Mouse (Mus musculus) liver, adult 2 months (tissue): ENCODE data around the gene 4930404N11Rik. TPM values are rescaled to one million over a fixed set of nuclear protein-coding genes. Genes with fewer than 3 reads are reported as not detected.

Experiments
- DNase-seq: peaks from one replicate; pipeline ENCODE4 v3.0.0-alpha.2; 2011; ENCODE audit warnings: low read depth, low spot score; ENCODE audit errors: extremely low read depth
- H3K27ac ChIP-seq: fragments of 200-500 bp; replicated peaks from 2 replicates; pipeline ENCODE4 v1.5.1; 2012; ENCODE audit warnings: low read depth, mild to moderate bottlenecking, control low read depth, inconsistent platforms, low read length; ENCODE audit not compliant: insufficient read depth
- H3K27me3 ChIP-seq: fragments of 200-500 bp; 2 replicates; pipeline ENCODE4 v1.6.1; 2012; ENCODE audit warnings: mild to moderate bottlenecking, moderate library complexity, low read length, inconsistent platforms; ENCODE audit not compliant: control insufficient read depth, insufficient read depth
- H3K36me3 ChIP-seq: fragments of 200-500 bp; 2 replicates; pipeline ENCODE4 v1.6.1; 2012; ENCODE audit warnings: low read length, inconsistent platforms; ENCODE audit not compliant: control insufficient read depth, insufficient read depth
- H3K4me1 ChIP-seq: fragments of 200-500 bp; 2 replicates; pipeline ENCODE4 v1.6.1; 2011; ENCODE audit warnings: low read length; ENCODE audit not compliant: control insufficient read depth, insufficient read depth
- H3K4me3 ChIP-seq: fragments of 200-500 bp; 2 replicates; pipeline ENCODE4 v1.5.1; 2011; ENCODE audit warnings: low read depth, mild to moderate bottlenecking, control low read depth, low read length, moderate library complexity; ENCODE audit not compliant: insufficient read depth
- H3K79me2 ChIP-seq: fragments of 200-500 bp; 2 replicates; pipeline ENCODE4 v1.6.1; 2012; ENCODE audit warnings: inconsistent platforms, mild to moderate bottlenecking, low read length, moderate library complexity; ENCODE audit not compliant: control insufficient read depth, insufficient read depth
- H3K9ac ChIP-seq: fragments of 200-500 bp; 2 replicates; pipeline ENCODE4 v1.6.1; 2012; ENCODE audit warnings: low read depth, mild to moderate bottlenecking, control low read depth, inconsistent platforms, low read length
- CTCF ChIP-seq: fragments of 200-500 bp; IDR thresholded peaks from 2 replicates; pipeline ENCODE4 v1.5.1; 2011; ENCODE audit warnings: low read depth, low read length, control low read depth
- POLR2A ChIP-seq: fragments of 200-500 bp; IDR thresholded peaks from 2 replicates; pipeline ENCODE4 v1.6.1; 2011; ENCODE audit warnings: low read length, control low read depth; ENCODE audit not compliant: insufficient read depth; ENCODE audit errors: extremely low read depth
- WGBS: fragments of 180-500 bp; shearing (Covaris S2); methylation state at CpG from one replicate; pipeline ENCODE4 v1.1.7; 2018; 5-methylcytosine and 5-hydroxymethylcytosine counted together
- polyA plus RNA-seq: library from polyadenylated mRNA; depleted of rRNA; stranded (reverse); fragments of >200 nt; gene quantifications from 2 replicates; pipeline ENCODE4 v1.2.3, GENCODE M21; 2012
- total RNA-seq: library from RNA; depleted of rRNA; stranded (reverse); fragments of >200 nt; gene quantifications from 2 replicates; pipeline ENCODE4 v1.2.3, GENCODE M21; 2014

Gene 4930404N11Rik
- total and polyA plus RNA-seq, 2 experiments: 0.12 TPM; not detected in 1

GRCm38 (mm10) chr10:81399798-81400308 is 34.2 kb upstream of the 4930404N11Rik start:
- H3K36me3 ChIP-seq: peaks cover 15% of the 10 kb centered on the region; the same call in 1 of the 2 replicates
- no peak for DNase-seq
- WGBS: 92% methylated on average over 18 of the region's 18 CpGs
- TF ChIP-seq CTCF: no peak
- no peak for TF ChIP-seq POLR2A
- H3K4me3 ChIP-seq: no peak overlapping the region
- H3K27ac ChIP-seq: no peak overlapping the region
- no peaks in the 10 kb centered on the region for H3K27me3 ChIP-seq
- H3K4me1 ChIP-seq: peaks cover 3% of the 10 kb centered on the region; the same call in 1 of the 2 replicates
- H3K9ac ChIP-seq: no peak overlapping the region
- H3K79me2 ChIP-seq: 0 out of 2 replicates have a peak, but pooled peaks cover 3% of the 10 kb centered on the region

GRCm38 (mm10) chr10:81399296-81399695 is 33.7 kb upstream of the 4930404N11Rik start:
- no peak overlapping the region for H3K27ac ChIP-seq
- H3K9ac ChIP-seq: no peak overlapping the region
- H3K4me1 ChIP-seq: peaks cover 3% of the 10 kb centered on the region; the same call in 1 of the 2 replicates
- TF ChIP-seq CTCF (no peak), POLR2A (no peak)
- H3K79me2 ChIP-seq: 0 out of 2 replicates have a peak, but pooled peaks cover 3% of the 10 kb centered on the region
- H3K27me3 ChIP-seq: no peaks in the 10 kb centered on the region
- DNase-seq: no peak
- 89% methylated on average over 5 of the region's 5 CpGs for WGBS
- H3K4me3 ChIP-seq: no peak overlapping the region
- H3K36me3 ChIP-seq: peaks cover 12% of the 10 kb centered on the region; the same call in 1 of the 2 replicates

- H3K27me3 ChIP-seq: no peaks in the 10 kb centered on the region
- 93% methylated on average over 5 of the region's 5 CpGs for WGBS
- H3K4me1 ChIP-seq: peaks cover 3% of the 10 kb centered on the region
- 0 out of 2 replicates have a peak, but pooled peaks cover 3% of the 10 kb centered on the region for H3K79me2 ChIP-seq
- no peak overlapping the region for H3K4me3 ChIP-seq
- no peak overlapping the region for H3K9ac ChIP-seq
- TF ChIP-seq CTCF (no peak), POLR2A (no peak)
- H3K36me3 ChIP-seq: peaks cover 11% of the 10 kb centered on the region; the same call in 1 of the 2 replicates
- DNase-seq: no peak
- H3K27ac ChIP-seq: no peak overlapping the region
These were observed 31.1 kb upstream of the 4930404N11Rik start for GRCm38 (mm10) chr10:81396749-81397148.

- DNase-seq: no peak
- TF ChIP-seq POLR2A (no peak), CTCF (no peak)
- Histone ChIP-seq H3K27me3 (no peaks in the 10 kb centered on the region), H3K9ac (no peak overlapping the region), H3K79me2 (0 out of 2 replicates have a peak, but pooled peaks cover 3% of the 10 kb centered on the region), H3K27ac (no peak overlapping the region), H3K4me3 (no peak overlapping the region), H3K36me3 (peaks cover 10% of the 10 kb centered on the region; the same call in 1 of the 2 replicates), H3K4me1 (peaks cover 3% of the 10 kb centered on the region)
- 93% methylated on average over 4 of the region's 4 CpGs for WGBS
These were observed 30.2 kb upstream of the 4930404N11Rik start for GRCm38 (mm10) chr10:81395865-81396264.

GRCm38 (mm10) chr10:81395127-81395526 is 29.5 kb upstream of the 4930404N11Rik start:
- TF ChIP-seq POLR2A: no peak
- TF ChIP-seq CTCF: peak; percentile 91
- Histone ChIP-seq H3K79me2 (no peaks in the 10 kb centered on the region), H3K4me1 (peaks cover 3% of the 10 kb centered on the region), H3K36me3 (peaks cover 5% of the 10 kb centered on the region; the same call in 1 of the 2 replicates), H3K27me3 (no peaks in the 10 kb centered on the region), H3K4me3 (no peak overlapping the region), H3K27ac (no peak overlapping the region), H3K9ac (no peak overlapping the region)
- DNase-seq: no peak
- WGBS: 14% methylated on average over 5 of the region's 5 CpGs

- Histone ChIP-seq H3K27ac (no peak overlapping the region), H3K4me3 (no peak overlapping the region), H3K79me2 (no peaks in the 10 kb centered on the region), H3K36me3 (no peaks in the 10 kb centered on the region; the same call in 1 of the 2 replicates), H3K4me1 (peaks cover 6% of the 10 kb centered on the region), H3K9ac (0 out of 2 replicates have a peak overlapping the region, but pooled peaks have one; percentile 7), H3K27me3 (no peaks in the 10 kb centered on the region)
- WGBS: 18% methylated on average over 19 of the region's 19 CpGs
- TF ChIP-seq POLR2A (no peak), CTCF (no peak)
- no peak for DNase-seq
These were observed 27.9 kb upstream of the 4930404N11Rik start for GRCm38 (mm10) chr10:81393456-81394063.
